Mouse (Mus musculus): Measurements from ENCODE around the gene Cfap206.
"Not testable (repeated sequence)": the region's sequence is repeated elsewhere in the genome, so short reads cannot be mapped to it uniquely, and the experiment has no call there.

Gene Cfap206

GRCm38 (mm10) chr4:34729851-34730341 lies at the start of gene Cfap206:
TSS of gene Cfap206 (minus strand) at chr4:34730206.
- peak; percentile 55 for DNase-seq

- DNase-seq: peak; percentile 91
Measured at GRCm38 (mm10) chr4:34777677-34778527, 47.9 kb upstream of the Cfap206 start, which contains the start of gene Smim8. TSS of gene Smim8 (minus strand) at chr4:34778423.

- no peak for DNase-seq
Measured at GRCm38 (mm10) chr4:34771652-34772371, 41.8 kb upstream of the Cfap206 start.

GRCm38 (mm10) chr4:34756163-34756562 lies 26.2 kb upstream of the Cfap206 start, which contains the start of gene Gm136:
TSS of gene Gm136 (minus strand) at chr4:34756263.
- no peak for DNase-seq

- no peak for DNase-seq
Measured at GRCm38 (mm10) chr4:34749236-34749635, 19.2 kb upstream of the Cfap206 start.

GRCm38 (mm10) chr4:34734461-34734860 lies 4.5 kb upstream of the Cfap206 start:
- no peak for DNase-seq

- not testable (repeated sequence) for DNase-seq
Measured at GRCm38 (mm10) chr4:34733415-34733814, 3.4 kb upstream of the Cfap206 start.

- DNase-seq: not testable (repeated sequence)
Measured at GRCm38 (mm10) chr4:34725710-34726109, 4.3 kb downstream of the Cfap206 start.

- DNase-seq: no peak
Measured at GRCm38 (mm10) chr4:34724306-34724705, 5.7 kb downstream of the Cfap206 start.

- no peak for DNase-seq
Measured at GRCm38 (mm10) chr4:34723186-34723585, 6.8 kb downstream of the Cfap206 start.

GRCm38 (mm10) chr4:34720127-34720895 lies 9.7 kb downstream of the Cfap206 start:
- no peak for DNase-seq

GRCm38 (mm10) chr4:34719421-34719820 lies 10.6 kb downstream of the Cfap206 start:
- DNase-seq: no peak

- DNase-seq: no peak
Measured at GRCm38 (mm10) chr4:34715062-34715461, 14.9 kb downstream of the Cfap206 start.

- DNase-seq: no peak
Measured at GRCm38 (mm10) chr4:34708127-34708526, 21.9 kb downstream of the Cfap206 start.

GRCm38 (mm10) chr4:34707248-34707647 lies 22.8 kb downstream of the Cfap206 start:
- no peak for DNase-seq

- DNase-seq: no peak
Measured at GRCm38 (mm10) chr4:34703029-34703428, 27.0 kb downstream of the Cfap206 start.

GRCm38 (mm10) chr4:34702231-34702630 lies 27.8 kb downstream of the Cfap206 start:
- no peak for DNase-seq

GRCm38 (mm10) chr4:34701528-34701927 lies 28.5 kb downstream of the Cfap206 start:
- peak; percentile 52 for DNase-seq

- no peak for DNase-seq
Measured at GRCm38 (mm10) chr4:34688021-34688420, 42.0 kb downstream of the Cfap206 start.

GRCm38 (mm10) chr4:34686874-34687567 lies 43.0 kb downstream of the Cfap206 start, which contains the start of gene Slc35a1:
TSS of gene Slc35a1 (minus strand) at chr4:34687438.
- peak; percentile 95 for DNase-seq

- DNase-seq: no peak
Measured at GRCm38 (mm10) chr4:34680530-34680929, 49.5 kb downstream of the Cfap206 start.

GRCm38 (mm10) chr4:34673721-34674120 lies 56.3 kb downstream of the Cfap206 start:
- no peak for DNase-seq
